ENCODE assay signal across 8 mouse cellular contexts in the genomic region with DNA sequence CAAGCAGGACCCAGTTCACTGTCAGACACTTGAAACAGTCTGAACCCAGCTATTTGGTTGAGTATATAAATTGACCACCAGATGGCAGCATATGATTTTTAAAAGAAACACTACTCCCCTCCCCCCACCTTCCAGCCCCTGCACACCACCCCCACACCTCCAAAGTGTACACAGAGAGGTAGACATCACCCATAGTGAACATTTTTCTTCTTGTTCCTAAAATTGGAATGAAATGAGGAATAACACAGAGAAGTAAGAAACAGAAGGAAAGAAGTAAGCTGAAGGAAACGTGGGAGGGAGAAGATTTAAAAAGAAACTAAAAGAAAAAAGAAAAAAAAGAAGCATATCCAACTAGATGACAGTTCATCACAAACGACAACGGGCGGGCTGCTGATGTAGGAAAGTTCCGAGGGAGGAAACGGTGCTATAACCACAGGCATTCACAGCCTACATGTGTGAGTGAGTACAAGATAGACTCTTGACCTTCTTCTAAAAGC.
DNase-seq lines count a peak whose midpoint lies in the region; ATAC-seq and TF ChIP-seq lines count a peak whose summit lies in the region.

No protein-coding gene starts in this region.

- H3K4me3 ChIP-seq in forebrain, embryonic 13.5 days, result no peak overlapping the region
- H3K4me3 ChIP-seq in forebrain, embryonic 11.5 days (ENCODE audit: low read depth, low read length), result no peak overlapping the region
- H3K4me3 ChIP-seq in lung, embryonic 16.5 days (ENCODE audit: low read length), result no peak overlapping the region
- no peak overlapping the region for H3K4me3 ChIP-seq in stomach, postnatal 0 days (ENCODE audit: low read depth, low read length)

- no peaks in the 10 kb centered on the region for H3K36me3 ChIP-seq in forebrain, embryonic 13.5 days (ENCODE audit: poor library complexity, severe bottlenecking)
- H3K36me3 ChIP-seq in forebrain, embryonic 11.5 days (ENCODE audit: control insufficient read depth, insufficient read depth, low read length), result no peaks in the 10 kb centered on the region
- no peaks in the 10 kb centered on the region for H3K36me3 ChIP-seq in lung, embryonic 16.5 days (ENCODE audit: control insufficient read depth, insufficient read depth, low read length)
- no peaks in the 10 kb centered on the region for H3K36me3 ChIP-seq in stomach, postnatal 0 days (ENCODE audit: control insufficient read depth, insufficient read depth, low read length)

- no peaks in the 10 kb centered on the region for H3K9me3 ChIP-seq in forebrain, embryonic 13.5 days (replicated peaks)
- H3K9me3 ChIP-seq in forebrain, embryonic 11.5 days (ENCODE audit: control insufficient read depth, low read length), result no peaks in the 10 kb centered on the region
- H3K9me3 ChIP-seq in lung, embryonic 16.5 days (ENCODE audit: control insufficient read depth, low read length), result no peaks in the 10 kb centered on the region
- no peaks in the 10 kb centered on the region for H3K9me3 ChIP-seq in stomach, postnatal 0 days (ENCODE audit: control insufficient read depth, low read length)

- no peak for DNase-seq in forebrain, embryonic 11.5 days (ENCODE audit: low spot score)
- no peak for DNase-seq in lung, adult 18-20 months
- DNase-seq in embryo, embryonic 9.5 days (ENCODE audit: extremely low spot score), result peak; percentile 22
- DNase-seq in lung, postnatal 36 days, result peak; percentile 62
- DNase-seq in stomach, postnatal 0 days (ENCODE audit: low spot score), result peak; percentile 24
- no peak for DNase-seq in cerebellum, adult 8-10 months

- no peak overlapping the region for H3K27ac ChIP-seq in forebrain, embryonic 13.5 days
- H3K27ac ChIP-seq in forebrain, embryonic 11.5 days (ENCODE audit: low read depth, low read length), result no peak overlapping the region
- no peak overlapping the region for H3K27ac ChIP-seq in lung, embryonic 16.5 days (ENCODE audit: low read length)
- H3K27ac ChIP-seq in stomach, postnatal 0 days (replicated peaks), result no peak overlapping the region

- TF ChIP-seq EP300 in stomach, postnatal 0 days (optimal IDR thresholded peaks at IDR 0.05), result no peak

- WGBS in forebrain, embryonic 13.5 days, result 75% methylated on average over 6 of the region's 6 CpGs
- 77% methylated on average over 6 of the region's 6 CpGs for WGBS in forebrain, embryonic 11.5 days
- 29% methylated on average over 6 of the region's 6 CpGs for WGBS in lung, embryonic 16.5 days
- WGBS in stomach, postnatal 0 days, result 48% methylated on average over 6 of the region's 6 CpGs

- no peak overlapping the region for H3K9ac ChIP-seq in forebrain, embryonic 13.5 days
- H3K9ac ChIP-seq in forebrain, embryonic 11.5 days (ENCODE audit: low read length), result no peak overlapping the region
- no peak overlapping the region for H3K9ac ChIP-seq in lung, embryonic 16.5 days (ENCODE audit: low read length)
- no peak overlapping the region for H3K9ac ChIP-seq in stomach, postnatal 0 days (ENCODE audit: low read length)

- H3K27me3 ChIP-seq in forebrain, embryonic 13.5 days, result no peaks in the 10 kb centered on the region
- H3K27me3 ChIP-seq in forebrain, embryonic 11.5 days (ENCODE audit: control insufficient read depth, insufficient read depth, low read length), result no peaks in the 10 kb centered on the region
- H3K27me3 ChIP-seq in lung, embryonic 16.5 days (ENCODE audit: control insufficient read depth, insufficient read depth, low read depth, low read length), result no peaks in the 10 kb centered on the region
- no peaks in the 10 kb centered on the region for H3K27me3 ChIP-seq in stomach, postnatal 0 days (ENCODE audit: control insufficient read depth, insufficient read depth, low read length)

- ATAC-seq in forebrain, embryonic 13.5 days, result peak; percentile 73; the same call in 1 of the 2 replicates
- no peak for ATAC-seq in forebrain, embryonic 11.5 days (replicated peaks; ENCODE audit: low FRiP score)
- ATAC-seq in lung, embryonic 16.5 days (ENCODE audit: low read depth), result peak; percentile 56; the same call in 1 of the 2 replicates
- no peak for ATAC-seq in stomach, postnatal 0 days (ENCODE audit: low FRiP score, low TSS enrichment)

- H3K4me2 ChIP-seq in forebrain, embryonic 13.5 days, result no peak overlapping the region
- H3K4me2 ChIP-seq in forebrain, embryonic 11.5 days (ENCODE audit: low read depth, low read length, severe bottlenecking), result no peak overlapping the region
- peak overlapping the region; percentile 0; the same call in 1 of the 2 replicates for H3K4me2 ChIP-seq in lung, embryonic 16.5 days (ENCODE audit: low read depth, low read length)
- H3K4me2 ChIP-seq in stomach, postnatal 0 days (replicated peaks; ENCODE audit: low read depth), result no peak overlapping the region

- no peaks in the 10 kb centered on the region for H3K4me1 ChIP-seq in forebrain, embryonic 13.5 days
- no peaks in the 10 kb centered on the region for H3K4me1 ChIP-seq in forebrain, embryonic 11.5 days (replicated peaks; ENCODE audit: control insufficient read depth, insufficient read depth, low read length)
- no peaks in the 10 kb centered on the region for H3K4me1 ChIP-seq in lung, embryonic 16.5 days (replicated peaks; ENCODE audit: control insufficient read depth, insufficient read depth, low read length)
- H3K4me1 ChIP-seq in stomach, postnatal 0 days (replicated peaks; ENCODE audit: control insufficient read depth, insufficient read depth), result no peaks in the 10 kb centered on the region

- peak; percentile 69 for TF ChIP-seq CTCF in stomach, postnatal 0 days (IDR thresholded peaks at IDR 0.05; ENCODE audit: low read depth)

Comparison
In these comparisons a context has a peak if more than half of its experiments do, and no peak if none do; other contexts are left out.
1. ATAC-seq: peak in forebrain, embryonic 13.5 days (single experiment) and lung, embryonic 16.5 days (single experiment); none in forebrain, embryonic 11.5 days (single experiment) and stomach, postnatal 0 days (single experiment).
2. DNase-seq: peak in embryo, embryonic 9.5 days (single experiment), lung, postnatal 36 days (single experiment) and stomach, postnatal 0 days (single experiment); none in forebrain, embryonic 11.5 days (single experiment), lung, adult 18-20 months (0 of 2) and cerebellum, adult 8-10 months (single experiment).